ENCODE assay signal across 30 mouse cellular contexts in the genomic region with DNA sequence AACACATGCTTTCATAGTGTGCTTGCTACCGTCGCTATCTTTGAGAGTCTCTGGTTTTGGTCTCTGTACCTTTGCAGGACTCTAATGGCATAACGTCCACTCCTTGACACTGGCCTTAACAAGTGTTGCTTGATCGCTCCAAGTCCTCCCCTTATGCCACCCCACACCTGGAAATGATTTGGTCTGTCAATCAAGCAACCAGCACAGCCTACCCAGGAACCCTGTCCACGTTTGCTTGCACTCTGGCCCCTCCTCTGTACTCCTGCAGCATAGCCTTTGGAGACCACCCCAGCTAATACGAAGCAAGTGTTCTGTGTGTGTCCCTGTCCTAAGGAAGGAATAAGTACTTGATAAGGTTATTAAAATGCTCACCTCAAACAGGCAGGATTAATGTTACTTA.
DNase-seq lines count a peak whose midpoint lies in the region; ATAC-seq and TF ChIP-seq lines count a peak whose summit lies in the region.
"Had no signal": no experiment of that assay in that cellular context is flagged by ENCODE, and none has a peak within 500 bp of the region (broad histone marks: within the 10 kb centered on the region; RNA-seq: fewer than 3 reads in every experiment).

No protein-coding gene starts in this region.

- intact Hi-C loops in gastrocnemius, postnatal 36 days (cut with DNase I): no loop called here

- no peaks in the 10 kb centered on the region for H3K27me3 ChIP-seq in hindbrain, embryonic 11.5 days (ENCODE audit: control insufficient read depth, insufficient read depth, low read length)
- H3K27me3 ChIP-seq in hindbrain, postnatal 0 days (ENCODE audit: insufficient read depth, low read length): no peaks in the 10 kb centered on the region
- H3K27me3 ChIP-seq: embryonic facial prominence, embryonic 15.5 days; hindbrain, embryonic 12.5 days; lung, embryonic 15.5 days; midbrain, embryonic 13.5 days had no signal

- H3K27ac ChIP-seq in hindbrain, embryonic 11.5 days (ENCODE audit: low read depth, low read length): no peak overlapping the region
- no peak overlapping the region for H3K27ac ChIP-seq in hindbrain, postnatal 0 days
- H3K27ac ChIP-seq: embryonic facial prominence, embryonic 15.5 days; hindbrain, embryonic 12.5 days; limb, embryonic 13.5 days; lung, embryonic 15.5 days; midbrain, embryonic 13.5 days had no signal

- DNase-seq in hindbrain, embryonic 11.5 days (ENCODE audit: low spot score): peak; percentile 32
- no peak for DNase-seq in hindbrain, postnatal 0 days (ENCODE audit: low spot score)
- DNase-seq in NIH3T3 (ENCODE audit: low read depth): peak; percentile 29
- peak; percentile 69 for DNase-seq in embryo, embryonic 10.5 days (ENCODE audit: low spot score)
- peak; percentile 76 for DNase-seq in forelimb bud, embryonic 11.5 days (ENCODE audit: low read depth, low spot score)
- no peak for DNase-seq in gastrocnemius, postnatal 36 days
- no peak for DNase-seq in retina, postnatal 1 day
- DNase-seq: adrenal gland, adult 2 months; adrenal gland, postnatal 36 days; cerebellum, adult 2 months; cerebellum, postnatal 14 days; gastrocnemius, postnatal 10 days; heart, postnatal 14 days; kidney, adult 2 months; kidney, postnatal 10 days; layer of hippocampus, adult 9-11 months; right cerebral cortex, postnatal 4 days; thymus, adult 2 months; thymus, postnatal 4 days had no signal

- no peak for ATAC-seq in hindbrain, embryonic 11.5 days (ENCODE audit: low FRiP score)
- ATAC-seq in hindbrain, postnatal 0 days: no peak
- ATAC-seq in megakaryocyte progenitor cell, adult 5-6 weeks (replicated peaks; ENCODE audit: poor library complexity): no peak
- ATAC-seq: activated CD4-positive, CD25-positive, alpha-beta regulatory T cell, adult 4 months; CD4-positive, CD25-positive, alpha-beta regulatory T cell, adult 4 months; forebrain, embryonic 14.5 days; inflammation-experienced regulatory T-cells, adult 6 months; midbrain, embryonic 13.5 days had no signal

- H3K36me3 ChIP-seq in hindbrain, embryonic 11.5 days (ENCODE audit: control insufficient read depth, insufficient read depth, low read length): no peaks in the 10 kb centered on the region
- H3K36me3 ChIP-seq in hindbrain, postnatal 0 days (ENCODE audit: insufficient read depth, low read length): no peaks in the 10 kb centered on the region
- H3K36me3 ChIP-seq: embryonic facial prominence, embryonic 15.5 days; hindbrain, embryonic 12.5 days; limb, embryonic 13.5 days; lung, embryonic 15.5 days; midbrain, embryonic 13.5 days had no signal

- H3K4me2 ChIP-seq in hindbrain, embryonic 11.5 days (replicated peaks; ENCODE audit: low read depth, low read length): no peak overlapping the region
- no peak overlapping the region for H3K4me2 ChIP-seq in hindbrain, postnatal 0 days (ENCODE audit: low read depth, low read length)
- H3K4me2 ChIP-seq: embryonic facial prominence, embryonic 15.5 days; hindbrain, embryonic 12.5 days; limb, embryonic 13.5 days; liver, embryonic 11.5 days; lung, embryonic 15.5 days; midbrain, embryonic 13.5 days had no signal

- no peak overlapping the region for H3K9ac ChIP-seq in hindbrain, embryonic 11.5 days (ENCODE audit: low read depth, low read length)
- H3K9ac ChIP-seq in hindbrain, postnatal 0 days (replicated peaks; ENCODE audit: low read length): no peak overlapping the region
- H3K9ac ChIP-seq: embryonic facial prominence, embryonic 15.5 days; hindbrain, embryonic 12.5 days; limb, embryonic 13.5 days; lung, embryonic 15.5 days; midbrain, embryonic 13.5 days had no signal

- H3K4me1 ChIP-seq in hindbrain, embryonic 11.5 days (replicated peaks; ENCODE audit: control insufficient read depth, insufficient read depth, low read length): no peaks in the 10 kb centered on the region
- no peaks in the 10 kb centered on the region for H3K4me1 ChIP-seq in hindbrain, postnatal 0 days (ENCODE audit: insufficient read depth, low read length)
- H3K4me1 ChIP-seq: lung, embryonic 15.5 days had no signal

- WGBS in hindbrain, embryonic 11.5 days: 61% methylated on average over 6 of the region's 6 CpGs
- 74% methylated on average over 6 of the region's 6 CpGs for WGBS in hindbrain, postnatal 0 days

- no peak for TF ChIP-seq CTCF in hindbrain, postnatal 0 days (IDR thresholded peaks at IDR 0.05; ENCODE audit: low read depth)

- no peak overlapping the region for H3K4me3 ChIP-seq in hindbrain, embryonic 11.5 days (ENCODE audit: low read depth, low read length)
- no peak overlapping the region for H3K4me3 ChIP-seq in hindbrain, postnatal 0 days (ENCODE audit: low read length)
- H3K4me3 ChIP-seq: embryonic facial prominence, embryonic 15.5 days; hindbrain, embryonic 12.5 days; limb, embryonic 13.5 days; lung, embryonic 15.5 days; midbrain, embryonic 13.5 days had no signal

- H3K9me3 ChIP-seq in hindbrain, embryonic 11.5 days (ENCODE audit: control insufficient read depth, low read length): no peaks in the 10 kb centered on the region
- no peaks in the 10 kb centered on the region for H3K9me3 ChIP-seq in hindbrain, postnatal 0 days (ENCODE audit: low read length)
- H3K9me3 ChIP-seq: embryonic facial prominence, embryonic 15.5 days; hindbrain, embryonic 12.5 days; limb, embryonic 13.5 days; lung, embryonic 15.5 days; midbrain, embryonic 13.5 days had no signal

Comparison
In these comparisons a context has a peak if more than half of its experiments do, and no peak if none do; other contexts are left out.
1. DNase-seq: peak in hindbrain, embryonic 11.5 days (single experiment), NIH3T3 (single experiment), embryo, embryonic 10.5 days (single experiment) and forelimb bud, embryonic 11.5 days (single experiment); none in hindbrain, postnatal 0 days (single experiment), gastrocnemius, postnatal 36 days (0 of 2) and retina, postnatal 1 day (single experiment).